ENCODE assay signal across 37 mouse cellular contexts in genomic region chr5:107708124-107708797, GRCm38 (mm10). TPM values are rescaled to one million over a fixed set of nuclear protein-coding genes. Genes with fewer than 3 reads are reported as not detected.
A peak's percentile ranks its signal among the peaks of the same experiment; 100 is the strongest.
DNase-seq lines count a peak whose midpoint lies in the region; ATAC-seq lines count a peak whose summit lies in the region.
"Had no signal": no experiment of that assay in that cellular context is flagged by ENCODE, and none has a peak within 500 bp of the region (broad histone marks: within the 10 kb centered on the region; RNA-seq: fewer than 3 reads in every experiment).

No protein-coding gene starts in this region.

- no peaks in the 10 kb centered on the region for H3K4me1 ChIP-seq in intestine, embryonic 14.5 days (replicated peaks; ENCODE audit: control insufficient read depth, insufficient read depth, low read length)
- no peaks in the 10 kb centered on the region for H3K4me1 ChIP-seq in intestine, embryonic 16.5 days (ENCODE audit: control insufficient read depth, insufficient read depth, low read length)
- H3K4me1 ChIP-seq: embryonic facial prominence, embryonic 13.5 days; heart, embryonic 12.5 days; hindbrain, embryonic 15.5 days; intestine, embryonic 15.5 days; limb, embryonic 10.5 days; limb, embryonic 15.5 days; liver, embryonic 13.5 days; midbrain, embryonic 13.5 days had no signal

- H3K36me3 ChIP-seq in intestine, embryonic 14.5 days (ENCODE audit: control insufficient read depth, insufficient read depth, low read length), result no peaks in the 10 kb centered on the region
- H3K36me3 ChIP-seq in intestine, embryonic 16.5 days (ENCODE audit: control insufficient read depth, insufficient read depth, low read length), result no peaks in the 10 kb centered on the region
- H3K36me3 ChIP-seq: embryonic facial prominence, embryonic 13.5 days; heart, embryonic 12.5 days; hindbrain, embryonic 15.5 days; intestine, embryonic 15.5 days; limb, embryonic 10.5 days; limb, embryonic 15.5 days; liver, embryonic 13.5 days; midbrain, embryonic 13.5 days had no signal

- no peak overlapping the region for H3K4me2 ChIP-seq in intestine, embryonic 14.5 days (ENCODE audit: low read length)
- H3K4me2 ChIP-seq in intestine, embryonic 16.5 days (ENCODE audit: low read depth, low read length), result no peak overlapping the region
- H3K4me2 ChIP-seq: embryonic facial prominence, embryonic 13.5 days; heart, embryonic 12.5 days; hindbrain, embryonic 15.5 days; intestine, embryonic 15.5 days; limb, embryonic 15.5 days; liver, embryonic 13.5 days; midbrain, embryonic 13.5 days had no signal

- peak; percentile 31 for DNase-seq in intestine, embryonic 14.5 days (ENCODE audit: low spot score)
- no peak for DNase-seq in frontal cortex, postnatal 36 days (ENCODE audit: low spot score in 2 of 2)
- DNase-seq in right cerebral cortex, adult 2 months (ENCODE audit: low spot score in 2 of 2), result no peak
- DNase-seq in layer of hippocampus, adult 18-20 months (ENCODE audit: low spot score in 2 of 2), result no peak
- DNase-seq: adrenal gland, adult 2 months; adrenal gland, postnatal 36 days; cerebellum, adult 2 months; cerebellum, postnatal 25 days; forebrain, postnatal 0 days; gastrocnemius, postnatal 14 days; heart, adult 18-20 months; heart, postnatal 4 days; kidney, adult 8-10 months; layer of hippocampus, adult 9-11 months; liver, embryonic 13.5 days; lung, adult 18-20 months; lung, postnatal 10 days; right cerebral cortex, adult 18-20 months; right cerebral cortex, postnatal 4 days; thymus, postnatal 4 days had no signal

- WGBS in intestine, embryonic 14.5 days, result 87% methylated on average over 8 of the region's 8 CpGs
- WGBS in intestine, embryonic 16.5 days, result 77% methylated on average over 8 of the region's 8 CpGs

- H3K27me3 ChIP-seq in intestine, embryonic 14.5 days (replicated peaks; ENCODE audit: control insufficient read depth, insufficient read depth, low read length), result 0 out of 2 replicates have a peak, but pooled peaks cover 11% of the 10 kb centered on the region
- no peaks in the 10 kb centered on the region for H3K27me3 ChIP-seq in intestine, embryonic 16.5 days (replicated peaks; ENCODE audit: control insufficient read depth, insufficient read depth, low read length)
- H3K27me3 ChIP-seq: hindbrain, embryonic 15.5 days; intestine, embryonic 15.5 days; midbrain, embryonic 13.5 days had no signal

- ATAC-seq in intestine, embryonic 14.5 days (replicated peaks; ENCODE audit: low FRiP score, low TSS enrichment, low read depth), result no peak
- no peak for ATAC-seq in intestine, embryonic 16.5 days
- peak; percentile 88 for ATAC-seq in common myeloid progenitor, adult 5-6 weeks (replicated peaks; ENCODE audit: low read depth, poor library complexity, severe bottlenecking)
- peak; percentile 66 for ATAC-seq in megakaryocyte progenitor cell, adult 5-6 weeks (replicated peaks; ENCODE audit: poor library complexity)
- ATAC-seq: activated CD4-positive, CD25-positive, alpha-beta regulatory T cell, adult 4 months; CD4-positive, CD25-positive, alpha-beta regulatory T cell, adult 4 months; forebrain, postnatal 0 days; intestine, embryonic 15.5 days; midbrain, embryonic 13.5 days had no signal

- no peaks in the 10 kb centered on the region for H3K9me3 ChIP-seq in intestine, embryonic 14.5 days (ENCODE audit: control insufficient read depth, low read length)
- 0 out of 2 replicates have a peak, but pooled peaks cover 3% of the 10 kb centered on the region for H3K9me3 ChIP-seq in intestine, embryonic 16.5 days (ENCODE audit: control insufficient read depth, low read length)
- H3K9me3 ChIP-seq: embryonic facial prominence, embryonic 13.5 days; hindbrain, embryonic 15.5 days; intestine, embryonic 15.5 days; limb, embryonic 10.5 days; limb, embryonic 15.5 days; liver, embryonic 13.5 days; midbrain, embryonic 13.5 days had no signal

- H3K9ac ChIP-seq in intestine, embryonic 14.5 days (ENCODE audit: low read length), result no peak overlapping the region
- H3K9ac ChIP-seq in intestine, embryonic 16.5 days (ENCODE audit: low read depth, low read length), result no peak overlapping the region
- H3K9ac ChIP-seq: embryonic facial prominence, embryonic 13.5 days; forebrain, postnatal 0 days; heart, embryonic 12.5 days; hindbrain, embryonic 15.5 days; intestine, embryonic 15.5 days; limb, embryonic 15.5 days; liver, embryonic 13.5 days; midbrain, embryonic 13.5 days had no signal

- H3K27ac ChIP-seq in intestine, embryonic 14.5 days (ENCODE audit: low read depth), result no peak overlapping the region
- H3K27ac ChIP-seq in intestine, embryonic 16.5 days (ENCODE audit: low read length), result no peak overlapping the region
- H3K27ac ChIP-seq: embryonic facial prominence, embryonic 13.5 days; hindbrain, embryonic 15.5 days; intestine, embryonic 15.5 days; kidney, postnatal 0 days; limb, embryonic 10.5 days; limb, embryonic 15.5 days; liver, embryonic 13.5 days; midbrain, embryonic 13.5 days had no signal

- H3K4me3 ChIP-seq in intestine, embryonic 14.5 days (ENCODE audit: low read depth, low read length), result no peak overlapping the region
- no peak overlapping the region for H3K4me3 ChIP-seq in intestine, embryonic 16.5 days (ENCODE audit: low read length)
- H3K4me3 ChIP-seq: embryonic facial prominence, embryonic 13.5 days; heart, embryonic 12.5 days; hindbrain, embryonic 15.5 days; intestine, embryonic 15.5 days; limb, embryonic 10.5 days; limb, embryonic 15.5 days; liver, embryonic 13.5 days; midbrain, embryonic 13.5 days had no signal

RNA-seq across cellular contexts. Expression of gene Gfi1, which starts 17.6 kb away (rescaled TPM):
- 0.69 and 1.4 TPM in 2 replicates for polyA plus RNA-seq in intestine, embryonic 14.5 days (2014; fragmentation: Nextera tagmentation; extraction: Ambion mirVana)
- 0.92 and 1.1 TPM in 2 replicates for polyA plus RNA-seq in intestine, embryonic 16.5 days (2015; fragmentation: Nextera tagmentation; extraction: Ambion mirVana)
- total RNA-seq in common myeloid progenitor, adult 5-6 weeks (2017), result 9.0 and 9.8 TPM in 2 replicates
- total RNA-seq in megakaryocyte progenitor cell, adult 5-6 weeks (2015), result 45.2 and 47.9 TPM in 2 replicates
- total RNA-seq in megakaryocyte progenitor cell, adult 5-6 weeks (2017), result 57.9 and 61.6 TPM in 2 replicates
- not detected for total RNA-seq in layer of hippocampus, adult 18-20 months (2021)
- total RNA-seq: forebrain, postnatal 0 days; gastrocnemius, postnatal 14 days; left cerebral cortex, postnatal 10 days had no signal
- polyA plus RNA-seq: cerebellum, adult 2 months; embryonic facial prominence, embryonic 13.5 days; forebrain, postnatal 0 days; heart, postnatal 0 days; hindbrain, embryonic 15.5 days; kidney, postnatal 0 days; midbrain, embryonic 13.5 days; neural tube, embryonic 11.5 days; stomach, embryonic 14.5 days had no signal

Comparison
In these comparisons a context has a peak if more than half of its experiments do, and no peak if none do; other contexts are left out.
1. ATAC-seq: peak in common myeloid progenitor, adult 5-6 weeks (single experiment) and megakaryocyte progenitor cell, adult 5-6 weeks (single experiment); none in intestine, embryonic 14.5 days (single experiment) and intestine, embryonic 16.5 days (single experiment).